16 mouse cellular contexts compared by ENCODE assay signal in the genomic region with DNA sequence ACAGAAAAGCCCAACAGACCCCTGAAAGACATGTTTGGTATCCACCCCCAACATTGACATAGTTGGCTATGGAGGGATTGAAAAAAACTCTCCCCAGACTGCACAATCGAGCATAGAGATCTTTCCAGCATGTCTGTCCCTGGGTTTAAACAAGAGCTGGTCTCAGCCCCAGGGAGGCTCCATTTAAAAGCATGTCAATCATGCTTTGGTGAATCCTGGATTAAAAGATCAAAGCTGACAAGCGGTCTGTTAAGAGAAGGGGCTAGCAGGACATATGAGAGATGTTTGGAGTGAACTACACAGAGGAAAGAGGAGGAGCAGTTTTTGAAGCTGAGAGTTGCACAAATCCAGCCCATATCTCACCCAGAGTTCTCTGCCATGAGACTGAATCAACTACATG. TPM values are rescaled to one million over a fixed set of nuclear protein-coding genes. Genes with fewer than 3 reads are reported as not detected.
"Had no signal": no experiment of that assay in that cellular context is flagged by ENCODE, and none has a peak within 500 bp of the region (broad histone marks: within the 10 kb centered on the region; RNA-seq: fewer than 3 reads in every experiment).

No protein-coding gene starts in this region.

- H3K9ac ChIP-seq: liver, embryonic 15.5 days; neural tube, embryonic 15.5 days had no signal

- DNase-seq: kidney, adult 11 months; kidney, adult 9 months; kidney, postnatal 36 days; left cerebral cortex, postnatal 4 days; lung, adult 2 months; lung, postnatal 36 days; right cerebral cortex, postnatal 4 days; spleen, adult 18-20 months; thymus, adult 18-20 months; thymus, postnatal 25 days had no signal

- H3K9me3 ChIP-seq: neural tube, embryonic 15.5 days had no signal

- H3K27me3 ChIP-seq: liver, embryonic 15.5 days; neural tube, embryonic 15.5 days had no signal

- ATAC-seq: lung, postnatal 0 days had no signal

- H3K4me1 ChIP-seq: liver, embryonic 15.5 days had no signal

- H3K4me2 ChIP-seq: liver, embryonic 11.5 days; liver, embryonic 15.5 days; neural tube, embryonic 15.5 days had no signal

- H3K4me3 ChIP-seq: liver, embryonic 15.5 days; neural tube, embryonic 15.5 days had no signal

- H3K36me3 ChIP-seq: liver, embryonic 15.5 days; neural tube, embryonic 15.5 days had no signal

- H3K27ac ChIP-seq: kidney, postnatal 0 days; liver, embryonic 15.5 days; neural tube, embryonic 15.5 days had no signal

RNA-seq across cellular contexts. Expression of gene Srrm4, which starts 38.5 kb away (rescaled TPM):
- total RNA-seq: megakaryocyte progenitor cell, adult 5-6 weeks had no signal
